Comparison of ENCODE assay signal across 7 mouse cellular contexts in genomic region chr9:60713616-60714015, GRCm38 (mm10). TPM values are rescaled to one million over a fixed set of nuclear protein-coding genes. Genes with fewer than 3 reads are reported as not detected.
A peak's percentile ranks its signal among the peaks of the same experiment; 100 is the strongest.
DNase-seq lines count a peak whose midpoint lies in the region; ATAC-seq and TF ChIP-seq lines count a peak whose summit lies in the region.

No protein-coding gene starts in this region.

- 37% methylated on average over 4 of the region's 4 CpGs for WGBS in lung, adult 2 months
- 35% methylated on average over 4 of the region's 4 CpGs for WGBS in forebrain, embryonic 11.5 days
- WGBS in intestine, embryonic 15.5 days, result 46% methylated on average over 4 of the region's 4 CpGs
- 28% methylated on average over 4 of the region's 4 CpGs for WGBS in olfactory bulb, adult 2 months
- WGBS in thymus, adult 2 months, result 68% methylated on average over 4 of the region's 4 CpGs

- no peaks in the 10 kb centered on the region for H3K9me3 ChIP-seq in forebrain, embryonic 11.5 days (ENCODE audit: control insufficient read depth, low read length)
- H3K9me3 ChIP-seq in intestine, embryonic 15.5 days, result no peaks in the 10 kb centered on the region

- no peaks in the 10 kb centered on the region for H3K4me1 ChIP-seq in lung, adult 2 months (ENCODE audit: control insufficient read depth, insufficient read depth, low read length)
- H3K4me1 ChIP-seq in forebrain, embryonic 11.5 days (replicated peaks; ENCODE audit: control insufficient read depth, insufficient read depth, low read length), result peaks cover 4% of the 10 kb centered on the region; the same call in 1 of the 2 replicates
- H3K4me1 ChIP-seq in intestine, embryonic 15.5 days (replicated peaks), result 0 out of 2 replicates have a peak, but pooled peaks cover 11% of the 10 kb centered on the region
- peaks cover 19% of the 10 kb centered on the region for H3K4me1 ChIP-seq in olfactory bulb, adult 2 months (ENCODE audit: control insufficient read depth, insufficient read depth, low read length)
- H3K4me1 ChIP-seq in thymus, adult 2 months (replicated peaks; ENCODE audit: control insufficient read depth, insufficient read depth, low read length), result peaks cover 3% of the 10 kb centered on the region

- DNase-seq in lung, adult 2 months, result no peak
- no peak for DNase-seq in lung, adult 18-20 months
- no peak for DNase-seq in forebrain, embryonic 11.5 days (ENCODE audit: low spot score)
- no peak for DNase-seq in thymus, adult 2 months
- DNase-seq in embryo, embryonic 9.5 days (ENCODE audit: extremely low spot score), result no peak

- H3K4me3 ChIP-seq in lung, adult 2 months (replicated peaks; ENCODE audit: extremely low read depth, low read depth, low read length), result peak overlapping the region; percentile 11
- peak overlapping the region; percentile 56 for H3K4me3 ChIP-seq in forebrain, embryonic 11.5 days (ENCODE audit: low read depth, low read length)
- peak overlapping the region; percentile 57 for H3K4me3 ChIP-seq in intestine, embryonic 15.5 days (replicated peaks)
- peak overlapping the region; percentile 84 for H3K4me3 ChIP-seq in olfactory bulb, adult 2 months (ENCODE audit: insufficient read depth, low read depth, low read length)
- no peak overlapping the region for H3K4me3 ChIP-seq in thymus, adult 2 months (ENCODE audit: control insufficient read depth, insufficient read depth, low read length)

- no peak for TF ChIP-seq POLR2A in lung, adult 2 months (IDR thresholded peaks at IDR 0.05; ENCODE audit: borderline replicate concordance, extremely low read depth, low read depth, low read length)
- no peak for TF ChIP-seq POLR2A in olfactory bulb, adult 2 months (IDR thresholded peaks at IDR 0.05; ENCODE audit: insufficient read depth, low read depth, low read length)
- TF ChIP-seq POLR2A in thymus, adult 2 months (IDR thresholded peaks at IDR 0.05; ENCODE audit: control insufficient read depth, extremely low read depth, insufficient read depth, low read length, poor library complexity), result no peak

- no peak overlapping the region for H3K27ac ChIP-seq in forebrain, embryonic 11.5 days (ENCODE audit: low read depth, low read length)
- no peak overlapping the region for H3K27ac ChIP-seq in intestine, embryonic 15.5 days
- peak overlapping the region; percentile 76 for H3K27ac ChIP-seq in olfactory bulb, adult 2 months (ENCODE audit: insufficient read depth, low read depth, low read length)
- no peak overlapping the region for H3K27ac ChIP-seq in thymus, adult 2 months (ENCODE audit: control insufficient read depth, insufficient read depth, low read length)

- peak overlapping the region; percentile 99 for H3K4me2 ChIP-seq in forebrain, embryonic 11.5 days (ENCODE audit: low read depth, low read length, severe bottlenecking)
- H3K4me2 ChIP-seq in intestine, embryonic 15.5 days (replicated peaks), result peak overlapping the region; percentile 96

- no peak for TF ChIP-seq CTCF in lung, adult 2 months (IDR thresholded peaks at IDR 0.05; ENCODE audit: insufficient read depth, low read length)
- no peak for TF ChIP-seq CTCF in olfactory bulb, adult 2 months (IDR thresholded peaks at IDR 0.05; ENCODE audit: insufficient read depth, low read depth, low read length)
- TF ChIP-seq CTCF in thymus, adult 2 months (IDR thresholded peaks at IDR 0.05; ENCODE audit: borderline replicate concordance, control insufficient read depth, extremely low read depth, insufficient read depth, low read length, poor library complexity), result no peak

- H3K9ac ChIP-seq in forebrain, embryonic 11.5 days (ENCODE audit: low read length), result no peak overlapping the region; the same call in 1 of the 2 replicates
- no peak overlapping the region for H3K9ac ChIP-seq in intestine, embryonic 15.5 days

- peaks cover 8% of the 10 kb centered on the region; the same call in 1 of the 2 replicates for H3K27me3 ChIP-seq in forebrain, embryonic 11.5 days (ENCODE audit: control insufficient read depth, insufficient read depth, low read length)
- H3K27me3 ChIP-seq in intestine, embryonic 15.5 days (replicated peaks), result 0 out of 2 replicates have a peak, but pooled peaks cover 2% of the 10 kb centered on the region
- H3K27me3 ChIP-seq in thymus, adult 2 months (ENCODE audit: control insufficient read depth, insufficient read depth, low read length), result peaks cover 9% of the 10 kb centered on the region; the same call in 1 of the 2 replicates

- no peaks in the 10 kb centered on the region for H3K36me3 ChIP-seq in forebrain, embryonic 11.5 days (ENCODE audit: control insufficient read depth, insufficient read depth, low read length)
- no peaks in the 10 kb centered on the region for H3K36me3 ChIP-seq in intestine, embryonic 15.5 days
- H3K36me3 ChIP-seq in thymus, adult 2 months (ENCODE audit: control insufficient read depth, insufficient read depth, low read length), result no peaks in the 10 kb centered on the region

- ATAC-seq in forebrain, embryonic 11.5 days (replicated peaks; ENCODE audit: low FRiP score), result no peak
- ATAC-seq in intestine, embryonic 15.5 days, result no peak

RNA-seq across cellular contexts. Expression of gene Larp6, which starts 0.8 kb away (rescaled TPM):
- polyA plus RNA-seq in lung, adult 2 months (2012; rRNA removed), result 1.9 and 2.2 TPM in 2 replicates
- polyA plus RNA-seq in forebrain, embryonic 11.5 days (2014; fragmentation: Nextera tagmentation; extraction: Ambion mirVana), result 1.4 and 2.5 TPM in 2 replicates
- polyA plus RNA-seq in intestine, embryonic 15.5 days (2015; fragmentation: Nextera tagmentation; extraction: Ambion mirVana), result 1.6 and 1.8 TPM in 2 replicates
- polyA plus RNA-seq in olfactory bulb, adult 2 months (2012; ENCODE audit: insufficient read depth, insufficient read length, low replicate concordance, missing spikeins), result not detected in 2 replicates
- polyA plus RNA-seq in thymus, adult 2 months (2012; rRNA removed), result 0.92 and 1.4 TPM in 2 replicates

RNA-seq across cellular contexts. Expression of gene Lrrc49, which starts 25.7 kb away (rescaled TPM):
- 3.7 and 5.4 TPM in 2 replicates for polyA plus RNA-seq in lung, adult 2 months (2012; rRNA removed)
- 48.0 and 49.2 TPM in 2 replicates for polyA plus RNA-seq in forebrain, embryonic 11.5 days (2014; fragmentation: Nextera tagmentation; extraction: Ambion mirVana)
- polyA plus RNA-seq in intestine, embryonic 15.5 days (2015; fragmentation: Nextera tagmentation; extraction: Ambion mirVana), result 11.6 and 14.7 TPM in 2 replicates
- not detected in 2 replicates for polyA plus RNA-seq in olfactory bulb, adult 2 months (2012; ENCODE audit: insufficient read depth, insufficient read length, low replicate concordance, missing spikeins)
- polyA plus RNA-seq in thymus, adult 2 months (2012; rRNA removed), result 0.64 and 1.1 TPM in 2 replicates
